Mouse (Mus musculus) hindlimb bud, embryonic 11.5 days (tissue): Measurements from ENCODE around the gene 1700092M07Rik.

ENCODE experiments used
- DNase-seq: peaks from one replicate; pipeline ENCODE4 v3.0.0-alpha.2; 2012; ENCODE audit warnings: low read depth, low spot score; ENCODE audit errors: extremely low spot score

Gene 1700092M07Rik

DNA sequence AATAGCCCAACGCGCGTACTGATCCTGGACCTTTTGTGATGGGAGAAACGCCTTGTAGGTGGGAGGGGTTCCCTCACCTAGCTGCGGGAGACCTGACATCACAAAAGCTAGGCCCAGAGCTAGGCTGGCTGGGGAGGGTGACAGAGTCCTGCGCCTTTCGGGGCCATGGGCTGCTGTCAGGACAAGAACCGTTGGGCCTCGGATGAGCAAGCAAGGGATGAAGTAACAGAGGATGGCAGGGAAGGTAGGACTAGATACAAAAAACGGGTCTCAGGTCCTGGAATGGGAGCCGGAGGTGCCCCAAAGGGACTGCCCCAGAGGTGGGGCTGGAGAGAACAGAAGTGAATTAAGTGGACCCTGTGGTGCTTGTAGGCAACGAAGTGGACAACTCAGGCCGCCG, at the start of gene 1700092M07Rik:
1700092M07Rik (plus strand) TSS at position 116 of the 400 bp plus-strand sequence.
- no peak for DNase-seq

DNA sequence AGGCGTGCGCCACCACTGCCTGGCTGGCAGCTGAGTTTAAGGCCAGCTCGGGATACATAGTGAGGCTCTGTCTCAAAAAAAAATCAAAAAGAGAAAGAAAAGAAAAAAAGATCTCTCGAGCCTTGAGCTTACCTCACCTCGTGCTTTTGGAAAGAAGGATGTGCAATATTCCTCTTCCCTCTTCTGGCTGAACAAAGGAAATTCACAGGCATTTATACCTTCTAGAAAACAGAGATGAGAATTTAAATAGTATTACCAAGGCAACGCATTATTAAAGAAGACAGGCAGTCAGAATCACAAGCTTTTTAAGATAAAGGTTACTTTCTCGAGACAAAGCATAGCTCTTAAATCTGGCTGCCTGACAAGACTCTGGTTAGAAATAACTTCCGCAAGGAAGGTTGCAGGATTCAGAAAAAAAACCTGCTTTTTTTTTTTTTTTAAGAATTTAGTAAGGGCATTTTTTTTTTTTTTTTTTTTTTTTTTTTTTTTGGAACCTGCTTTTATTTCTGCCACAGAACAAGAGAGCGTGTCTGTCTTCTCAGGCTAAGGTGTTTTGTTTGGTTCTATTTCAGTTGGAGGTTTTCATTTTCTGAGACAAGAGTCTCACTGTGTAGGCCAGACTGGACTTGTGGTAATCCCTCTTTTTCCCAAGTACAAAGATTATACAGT, 48.5 kb upstream of the 1700092M07Rik start:
- DNase-seq: no peak

DNA sequence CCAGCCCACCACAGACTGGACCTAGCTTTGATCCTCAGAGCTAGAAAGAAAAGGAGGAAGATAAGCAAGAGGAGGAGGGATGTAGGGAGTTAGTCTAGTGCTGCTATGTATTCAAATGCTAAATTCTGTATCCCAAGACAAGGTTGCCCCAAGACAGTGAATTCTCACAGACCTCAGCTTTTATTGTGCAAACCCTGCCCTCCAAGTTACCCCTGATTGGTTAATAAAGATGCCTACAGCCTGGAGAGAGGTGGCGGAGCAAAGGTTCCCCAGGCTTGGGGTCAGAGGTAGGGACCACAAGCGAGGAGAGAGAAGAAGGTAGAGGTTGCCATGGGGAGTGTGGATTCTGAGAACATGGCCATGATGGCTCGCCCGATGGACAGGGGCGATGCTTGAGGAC, 47.8 kb upstream of the 1700092M07Rik start:
- DNase-seq: no peak

DNA sequence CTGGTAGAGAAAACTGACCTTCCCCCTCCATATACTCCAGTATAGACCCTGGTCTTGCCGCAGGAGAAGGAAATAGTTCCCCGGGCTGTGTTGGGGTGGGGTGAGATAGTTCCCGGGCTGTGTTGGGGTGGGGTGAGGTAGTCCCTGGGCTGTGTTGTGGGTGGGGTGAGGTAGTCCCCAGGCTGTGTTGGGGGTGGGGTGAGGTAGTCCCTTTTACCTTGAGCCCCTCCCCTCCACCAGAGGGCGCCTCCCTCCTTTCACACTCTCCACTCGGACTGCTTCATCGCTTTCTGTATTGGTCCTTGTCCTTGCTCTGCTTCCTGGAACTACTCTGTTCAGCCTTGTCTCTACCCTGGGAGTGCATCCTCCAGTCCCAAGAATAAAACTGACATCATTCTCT, 45.2 kb upstream of the 1700092M07Rik start:
- no peak for DNase-seq

DNA sequence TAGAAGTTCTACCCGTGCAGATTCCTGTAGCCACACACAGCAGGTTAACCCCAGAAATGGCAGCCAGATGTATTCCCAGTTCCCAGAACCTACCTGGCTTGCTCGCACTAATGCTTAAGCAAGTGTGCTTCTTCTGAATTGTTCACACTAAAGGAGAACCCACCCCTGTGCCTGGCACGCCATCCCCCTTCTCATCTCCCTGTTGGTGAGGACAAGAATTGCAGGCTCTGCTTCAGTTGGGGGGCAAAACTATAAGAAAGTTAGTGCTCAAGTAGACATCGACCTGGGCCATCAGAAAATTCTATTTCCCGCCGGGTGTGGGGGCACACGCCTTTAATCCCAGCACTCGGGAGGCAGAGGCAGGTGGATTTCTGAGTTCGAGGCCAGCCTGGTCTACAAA, 40.9 kb upstream of the 1700092M07Rik start:
- no peak for DNase-seq

DNA sequence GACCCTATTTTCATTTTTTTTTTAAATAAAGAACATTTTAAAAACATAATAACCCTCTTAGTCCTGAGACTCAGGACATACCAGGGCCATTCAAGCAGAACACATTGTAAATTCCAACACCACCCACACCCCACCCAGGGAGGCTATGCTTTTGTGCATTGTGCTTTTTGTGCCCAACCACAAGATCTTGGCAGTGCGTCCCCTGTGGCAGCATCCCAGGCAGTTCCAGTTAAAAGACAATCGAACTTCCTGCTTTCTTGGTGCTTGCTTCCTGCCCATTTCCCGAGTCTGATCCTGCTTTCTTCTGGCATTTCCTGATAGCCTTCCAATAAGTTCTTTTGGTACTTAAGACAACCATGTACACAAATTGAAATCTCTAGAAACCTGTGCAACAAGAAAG, 38.1 kb upstream of the 1700092M07Rik start:
- no peak for DNase-seq

DNA sequence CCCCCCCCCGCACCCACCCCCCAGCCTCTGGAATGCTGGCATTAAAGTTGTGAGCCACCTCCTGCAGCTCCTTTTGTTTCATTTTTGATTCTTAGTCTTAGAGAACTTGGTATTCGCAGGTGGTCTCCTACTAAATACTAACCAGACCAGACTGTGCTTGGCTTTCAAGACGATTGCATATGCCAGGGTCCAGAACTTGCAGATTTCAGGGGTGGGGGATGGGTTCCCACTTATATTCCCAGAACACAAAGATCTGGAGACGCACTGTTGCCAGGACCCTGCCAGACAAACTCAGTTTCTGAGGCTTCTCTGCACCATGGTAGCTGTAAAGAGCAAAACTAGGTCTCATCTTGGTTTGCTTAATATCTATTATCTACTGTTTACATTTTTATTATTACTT, 36.9 kb upstream of the 1700092M07Rik start:
- DNase-seq: no peak

DNA sequence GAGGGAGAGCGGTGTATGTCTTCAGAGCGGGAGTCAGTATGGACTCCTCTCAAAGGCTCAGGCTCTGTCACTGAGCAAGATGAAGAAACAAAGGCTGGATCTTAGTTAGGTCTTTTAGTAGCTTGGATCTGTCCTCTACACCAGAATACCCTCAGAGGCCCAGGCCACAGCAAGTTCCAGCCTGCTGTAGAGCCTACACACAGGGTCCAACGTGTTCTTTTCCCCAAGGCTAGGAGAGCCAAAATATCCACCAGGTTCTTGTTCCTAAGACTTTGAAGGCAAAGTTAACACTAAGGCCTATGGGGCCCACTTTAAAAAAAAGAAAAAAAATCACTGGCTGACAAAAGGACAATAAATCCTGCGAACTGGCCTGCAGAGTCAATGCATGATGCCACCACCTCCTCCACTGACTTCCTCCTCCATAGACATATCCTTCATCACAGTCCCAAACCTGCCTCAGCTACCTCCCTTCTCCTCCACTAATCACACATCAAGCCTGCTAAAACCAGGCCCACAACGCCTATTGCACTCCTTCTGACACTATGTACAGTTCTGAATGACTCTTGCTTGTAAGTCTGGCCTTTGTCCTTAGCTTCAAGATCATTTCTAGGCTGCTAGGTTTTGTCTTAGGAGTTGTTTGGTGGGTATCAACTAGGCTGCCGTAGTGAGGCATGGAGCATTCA, 35.4 kb upstream of the 1700092M07Rik start:
- DNase-seq: no peak

DNA sequence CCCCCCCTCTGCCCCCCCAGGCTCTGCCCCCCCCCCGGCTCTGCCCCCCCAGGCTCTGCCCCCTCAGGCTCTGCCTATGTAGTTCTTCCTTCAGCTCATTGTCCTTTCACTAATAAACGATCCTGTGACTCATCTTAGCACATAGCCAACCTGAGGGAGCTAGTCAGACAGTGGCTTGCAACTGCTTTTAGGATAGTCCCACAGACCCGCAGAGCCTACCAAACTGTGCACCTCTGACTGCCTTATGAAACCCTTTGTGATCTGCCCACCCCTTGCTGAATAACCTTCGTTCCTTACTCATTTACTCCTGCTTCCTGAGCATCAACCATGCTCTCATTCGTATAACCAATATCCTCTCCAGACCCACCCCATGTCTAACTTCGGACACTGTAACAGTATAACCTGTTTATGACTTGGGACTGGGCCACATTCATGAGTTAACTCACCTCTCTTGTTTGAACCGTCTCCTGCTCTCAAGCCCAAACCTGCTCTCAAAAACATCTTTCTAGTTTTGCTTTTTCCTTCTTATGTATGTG, 34.3 kb upstream of the 1700092M07Rik start:
- DNase-seq: no peak

DNA sequence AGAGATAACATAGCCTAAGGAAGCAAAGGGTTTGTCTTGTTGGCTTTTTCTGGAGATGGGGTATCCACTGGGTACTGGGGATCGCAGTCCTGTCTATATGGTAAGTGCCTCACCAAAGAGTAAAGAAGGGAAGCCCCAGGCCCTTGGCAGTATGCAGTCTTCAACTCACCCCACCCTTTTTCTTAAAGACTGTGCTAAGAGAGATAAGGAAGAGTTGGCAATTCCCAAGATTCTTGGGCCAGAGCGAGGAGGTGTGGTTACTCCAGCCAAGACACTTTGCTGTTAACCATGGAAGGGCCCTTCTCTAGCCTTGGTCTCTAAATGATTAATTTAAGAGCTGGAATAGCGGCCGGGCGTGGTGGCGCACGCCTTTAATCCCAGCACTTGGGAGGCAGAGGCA, 33.6 kb upstream of the 1700092M07Rik start:
- DNase-seq: no peak

DNA sequence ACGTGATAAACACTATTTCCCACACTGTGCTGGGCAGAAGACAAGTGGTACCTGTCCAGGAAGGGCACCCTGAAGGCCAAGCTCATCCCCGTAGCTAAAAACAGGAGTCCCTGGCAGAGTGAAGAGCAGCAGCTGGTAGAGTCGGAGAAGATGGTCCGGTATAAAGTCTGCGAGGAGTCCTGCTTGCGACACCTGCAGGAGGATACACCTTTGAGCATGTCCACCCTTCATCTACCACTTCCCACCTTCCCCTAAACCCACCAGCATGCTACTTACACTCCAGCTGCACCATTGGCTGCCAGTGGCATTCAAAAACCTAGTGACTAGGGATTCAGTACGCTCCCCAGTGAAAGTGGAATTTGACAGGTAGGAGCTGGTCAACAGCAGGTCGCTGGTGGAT, 31.6 kb upstream of the 1700092M07Rik start:
- DNase-seq: no peak

DNA sequence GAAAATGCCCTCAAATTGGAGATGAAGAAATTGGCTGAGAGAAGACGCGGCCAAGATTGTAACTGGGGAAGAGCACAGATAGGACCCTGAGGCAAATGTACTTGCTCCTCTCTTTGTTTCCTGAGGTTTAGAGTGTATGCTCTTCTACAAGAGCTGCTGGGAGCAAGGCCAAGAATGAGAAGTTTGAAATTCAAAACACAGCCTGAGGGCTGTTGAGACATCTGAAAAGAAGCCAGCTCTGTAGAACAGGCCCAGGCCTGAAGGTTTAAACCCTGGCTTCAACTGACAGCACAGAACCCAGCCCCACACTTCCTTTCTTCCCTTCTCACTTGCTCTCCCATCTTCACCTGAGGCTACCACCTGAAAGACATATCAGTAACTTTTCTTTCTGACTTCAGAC, 30.5 kb upstream of the 1700092M07Rik start:
- DNase-seq: no peak

DNA sequence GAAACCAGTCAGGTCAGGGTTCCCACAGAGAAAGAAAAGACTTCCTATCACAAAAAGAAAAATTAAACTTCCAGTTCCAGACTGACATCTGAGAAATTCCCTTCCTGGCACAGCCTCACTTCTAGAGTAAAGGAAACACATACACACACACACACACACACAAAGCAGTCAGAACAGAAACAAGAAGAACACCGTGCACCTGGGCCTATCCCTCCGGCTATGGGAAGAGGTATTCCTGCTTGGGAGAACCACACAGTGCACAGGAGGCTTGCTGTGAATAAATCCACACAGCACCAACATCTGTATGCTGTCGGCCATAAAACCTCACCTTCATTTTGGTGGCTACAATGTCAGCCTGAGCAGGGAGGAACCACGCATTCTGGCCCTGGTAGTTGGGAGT, 29.0 kb upstream of the 1700092M07Rik start:
- no peak for DNase-seq

DNA sequence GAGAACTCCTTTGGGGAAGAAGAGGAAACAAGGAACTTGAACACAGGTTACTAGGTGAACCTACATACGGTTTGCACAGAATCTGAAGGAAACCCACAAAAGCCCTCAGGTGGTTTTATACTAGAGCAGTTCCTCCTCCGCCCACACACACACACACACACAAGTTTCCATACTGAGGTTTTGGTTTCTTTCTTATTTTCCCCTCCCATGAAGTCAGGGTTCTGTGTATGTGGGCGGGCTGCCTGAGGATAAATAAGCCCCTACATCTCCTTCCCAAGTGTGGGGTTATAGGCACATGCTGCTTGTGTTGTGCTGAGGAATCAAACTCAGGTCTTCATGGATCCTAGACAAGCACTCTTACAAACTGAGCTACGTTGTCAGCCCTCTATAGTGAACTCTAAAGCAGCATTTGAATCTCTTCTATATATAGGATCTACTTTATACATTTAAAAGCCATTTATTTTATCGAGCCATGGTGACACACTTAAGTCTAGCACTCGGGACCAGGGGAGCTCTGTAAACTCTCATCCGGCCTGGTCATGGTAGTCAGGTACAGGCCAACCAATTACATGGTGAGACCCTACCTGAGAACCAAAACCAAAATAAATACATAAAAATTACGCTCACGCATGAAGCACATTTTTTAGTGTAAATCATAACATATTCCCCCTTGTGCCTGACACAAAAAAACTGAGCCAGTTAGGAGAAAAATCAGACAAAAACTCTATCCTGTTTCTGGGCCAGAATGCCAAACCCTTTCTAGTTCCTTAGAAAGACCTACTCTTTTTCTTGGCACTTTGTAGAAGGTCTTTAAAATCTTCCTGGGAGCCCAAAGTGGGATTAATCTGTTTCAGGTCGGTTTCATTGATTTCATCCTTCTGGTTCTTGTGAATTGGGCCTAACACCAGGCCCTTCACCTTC, 28.3 kb upstream of the 1700092M07Rik start:
- no peak for DNase-seq

DNA sequence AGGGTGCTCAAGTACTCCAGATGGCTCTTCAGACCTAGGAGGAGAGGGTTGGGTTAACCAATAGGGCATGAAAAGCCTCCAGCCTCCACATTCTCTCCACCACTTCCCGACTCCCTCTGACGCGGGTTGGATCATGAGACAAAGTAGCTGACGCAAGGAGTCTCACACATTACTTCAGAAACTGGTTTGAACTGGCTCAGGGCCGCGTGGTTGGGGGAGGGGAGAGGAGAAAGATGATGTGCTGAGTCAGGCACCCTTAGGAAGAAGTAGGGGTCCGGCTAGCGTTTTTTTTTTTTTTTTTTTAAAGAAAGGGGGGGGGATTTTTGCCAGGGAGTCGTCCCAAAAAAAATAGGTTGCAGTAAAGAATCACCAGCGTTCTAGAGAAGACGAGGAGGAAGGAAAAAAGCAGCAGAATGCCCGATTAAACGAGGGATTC, 27.6 kb upstream of the 1700092M07Rik start:
- DNase-seq: no peak

DNA sequence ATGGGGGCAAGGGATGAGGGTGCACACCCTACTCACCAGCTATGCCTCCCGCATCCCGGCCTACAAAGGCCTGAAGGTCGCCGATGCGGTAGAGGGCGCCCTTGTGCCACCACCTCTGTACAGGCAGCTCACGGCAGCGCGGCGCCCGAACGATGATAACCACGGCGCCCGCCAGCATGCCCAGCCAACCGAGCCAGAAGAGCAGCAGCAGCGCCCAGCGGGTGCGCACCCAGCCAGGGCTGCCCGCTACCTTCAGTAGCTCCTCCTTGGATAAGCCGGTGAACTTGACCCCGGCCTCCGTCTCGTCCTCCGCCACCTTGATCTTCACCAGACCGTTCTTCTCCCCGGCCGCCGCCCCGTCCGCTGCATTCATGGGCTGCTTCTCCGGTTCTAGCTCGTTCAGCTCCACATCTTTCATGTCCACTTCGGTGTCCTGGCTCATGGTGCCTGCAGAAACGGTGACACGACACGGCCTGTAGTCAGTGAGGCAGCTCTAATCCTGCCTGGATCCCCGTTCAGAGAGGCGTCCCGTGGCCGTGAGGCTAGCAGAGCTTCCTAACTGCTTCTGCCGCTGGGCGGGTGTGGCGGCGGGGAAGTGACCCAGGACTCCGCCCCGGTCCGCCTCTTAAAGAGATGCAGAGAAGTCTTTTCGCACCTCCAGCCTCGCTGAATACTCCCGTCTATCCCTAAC, 27.1 kb upstream of the 1700092M07Rik start:
- DNase-seq: no peak

DNA sequence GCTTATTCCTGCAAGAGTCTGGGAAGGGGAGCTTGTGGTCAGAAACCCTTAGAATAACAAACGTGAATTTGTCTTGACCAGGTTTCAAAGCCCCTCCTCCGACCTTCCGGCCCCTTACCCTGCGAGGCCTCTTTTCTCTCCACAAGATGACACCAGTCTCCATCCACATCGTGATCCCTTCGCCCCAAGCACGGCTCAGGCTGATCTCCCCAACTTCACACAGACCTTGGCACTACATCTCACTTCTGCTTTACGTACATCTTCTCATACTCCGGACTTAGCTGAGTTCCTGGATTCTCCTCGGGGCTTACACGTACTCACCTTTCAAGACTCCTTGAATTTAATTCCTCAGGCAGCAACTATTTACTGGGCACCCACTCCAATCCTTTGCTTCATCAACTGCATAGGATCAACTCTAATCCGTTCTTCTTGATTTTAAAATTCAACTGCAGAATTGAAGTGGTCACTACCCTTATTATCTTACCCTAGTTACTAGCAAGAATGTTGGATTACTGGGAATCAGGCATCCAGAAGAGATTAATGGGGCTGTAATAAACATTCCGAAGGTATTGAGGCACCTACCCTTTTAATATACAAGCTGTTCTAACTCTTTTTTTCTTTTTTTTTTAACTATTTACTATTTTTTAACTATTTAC, 26.4 kb upstream of the 1700092M07Rik start:
- no peak for DNase-seq

DNA sequence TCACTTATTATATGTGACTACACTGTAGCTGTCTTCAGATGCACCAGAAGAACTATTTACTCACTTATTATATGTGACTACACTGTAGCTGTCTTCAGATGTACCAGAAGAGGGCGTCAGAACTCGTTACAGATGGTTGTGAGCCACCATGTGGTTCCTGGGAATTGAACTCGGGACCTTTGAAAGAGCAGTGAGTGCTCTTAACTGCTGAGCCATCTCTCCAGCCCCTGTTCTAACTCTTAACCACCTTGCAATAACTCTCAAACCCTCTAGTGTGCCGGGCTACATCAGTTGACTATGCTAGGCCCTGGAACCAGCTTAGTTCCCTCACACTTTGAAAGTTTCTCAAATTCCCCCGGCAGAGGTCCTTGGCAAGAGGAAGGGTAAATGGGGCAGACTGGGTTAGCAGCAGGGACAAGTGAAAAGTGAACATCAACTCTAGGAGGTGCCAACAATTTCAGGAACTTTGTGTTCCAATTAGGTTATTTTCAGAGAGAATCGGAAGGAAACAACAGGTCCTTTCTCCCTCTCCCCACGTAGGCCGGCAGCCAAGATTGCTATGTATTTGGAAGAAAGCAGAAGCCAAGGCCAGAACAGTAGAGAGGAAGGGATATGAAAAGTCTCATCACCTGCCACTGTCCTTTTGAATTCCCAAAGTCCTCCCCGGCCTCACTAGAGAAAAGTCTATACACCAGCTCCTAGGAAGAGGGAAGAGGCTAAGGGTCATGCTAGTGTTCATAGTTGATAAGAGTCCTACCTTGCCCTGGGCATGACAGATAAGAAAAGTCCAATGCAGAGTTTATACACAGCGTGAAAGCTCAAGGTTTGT, 25.7 kb upstream of the 1700092M07Rik start:
- no peak for DNase-seq
